Mouse (Mus musculus) G1E (cell line): Measurements from ENCODE around the gene Tma7.

Experiments used
- CTCF ChIP-seq: IDR thresholded peaks from 2 replicates; pipeline ENCODE4 v1.5.1; 2012; ENCODE audit warnings: low read depth, low read length, inconsistent platforms, mixed read lengths
- GATA1 ChIP-seq: IDR thresholded peaks from 2 replicates; pipeline ENCODE4 v1.6.1; 2012; ENCODE audit warnings: borderline replicate concordance, low read length, inconsistent platforms, mixed read lengths
- GATA2 ChIP-seq: IDR thresholded peaks from 2 replicates; pipeline ENCODE4 v1.6.1; 2012; ENCODE audit warnings: low read depth, low read length, inconsistent platforms, borderline replicate concordance
- TAL1 ChIP-seq: conservative IDR thresholded peaks from 2 replicates; pipeline ENCODE4 v1.6.1; 2012; ENCODE audit warnings: low read depth, low read length, inconsistent platforms, mixed read lengths

DNA sequence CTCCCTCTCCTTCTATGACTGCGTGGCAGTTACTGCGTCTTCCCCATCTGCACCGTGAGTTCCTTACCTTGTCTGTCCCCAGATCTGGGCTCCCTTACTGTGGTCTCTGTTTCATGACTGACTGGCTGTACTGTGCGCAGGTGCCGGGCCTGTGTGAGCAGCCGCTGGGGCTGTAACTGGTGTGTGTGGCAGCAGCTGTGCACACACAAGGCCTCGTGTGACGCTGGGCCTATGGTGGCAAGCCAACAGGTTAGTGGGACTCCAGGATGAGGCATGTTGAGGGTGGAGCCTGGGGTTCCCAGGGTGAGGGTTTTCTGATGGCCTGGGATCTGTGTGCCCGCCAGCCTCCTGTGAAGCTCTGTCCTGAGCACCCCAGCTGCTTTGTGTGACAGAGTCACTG lies 21.7 kb upstream of the Tma7 start:
- TF ChIP-seq CTCF, result no peak
- TF ChIP-seq TAL1, result no peak
- no peak for TF ChIP-seq GATA1
- no peak for TF ChIP-seq GATA2
